Comparison of ENCODE assay signal across 22 mouse cellular contexts in the genomic region with DNA sequence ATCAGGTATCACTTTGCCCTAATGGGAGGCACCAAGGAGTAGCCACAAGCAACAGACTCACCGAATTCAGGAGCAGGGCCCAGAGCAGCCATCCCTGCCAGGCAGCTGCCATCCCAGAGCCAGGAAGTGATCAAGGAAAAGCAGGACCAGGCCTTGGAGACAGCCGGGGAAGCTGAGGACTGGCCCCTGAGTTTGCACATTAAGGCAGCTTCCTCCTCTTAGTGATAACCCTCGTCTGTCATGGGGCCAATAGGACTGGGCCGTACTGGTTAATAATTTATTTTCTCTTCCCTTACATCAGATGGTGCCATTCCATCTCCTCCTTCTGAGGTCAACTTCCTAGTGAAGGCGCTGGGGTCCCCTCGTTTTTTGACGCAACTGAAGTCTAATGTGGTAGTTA. TPM values are rescaled to one million over a fixed set of nuclear protein-coding genes. Genes with fewer than 3 reads are reported as not detected.
"Had no signal": no experiment of that assay in that cellular context is flagged by ENCODE, and none has a peak within 500 bp of the region (broad histone marks: within the 10 kb centered on the region; RNA-seq: fewer than 3 reads in every experiment).

TSS of gene Npc1l1 (minus strand) at position 132 of the 400 bp plus-strand sequence.

- H3K36me3 ChIP-seq: limb, embryonic 10.5 days; limb, embryonic 13.5 days; liver, embryonic 12.5 days; liver, embryonic 15.5 days; lung, embryonic 15.5 days; midbrain, embryonic 10.5 days; midbrain, embryonic 13.5 days had no signal

- H3K4me3 ChIP-seq: layer of hippocampus, adult 2 months; limb, embryonic 10.5 days; limb, embryonic 13.5 days; liver, embryonic 12.5 days; liver, embryonic 15.5 days; lung, embryonic 15.5 days; megakaryocyte, embryonic 14.5 days; midbrain, embryonic 10.5 days; midbrain, embryonic 13.5 days; myocyte had no signal

- ATAC-seq: liver, embryonic 12.5 days; midbrain, embryonic 13.5 days; midbrain, embryonic 16.5 days had no signal

- H3K9me3 ChIP-seq: limb, embryonic 10.5 days; liver, embryonic 15.5 days had no signal

- H3K4me1 ChIP-seq: limb, embryonic 10.5 days; limb, embryonic 13.5 days; liver, embryonic 12.5 days; liver, embryonic 15.5 days; lung, embryonic 15.5 days; midbrain, embryonic 10.5 days; midbrain, embryonic 13.5 days had no signal

- DNase-seq: kidney, adult 9 months; kidney, postnatal 14 days; kidney, postnatal 4 days; layer of hippocampus, adult 9-11 months; liver; lung, adult 18-20 months; lung, postnatal 10 days; lung, postnatal 36 days; thymus, adult 2 months; thymus, postnatal 14 days had no signal

- H3K27me3 ChIP-seq: limb, embryonic 13.5 days; liver, embryonic 15.5 days; lung, embryonic 15.5 days; midbrain, embryonic 13.5 days had no signal

- H3K4me2 ChIP-seq: limb, embryonic 13.5 days; liver, embryonic 12.5 days; liver, embryonic 15.5 days; lung, embryonic 15.5 days; midbrain, embryonic 13.5 days had no signal

- H3K27ac ChIP-seq: layer of hippocampus, adult 2 months; limb, embryonic 10.5 days; limb, embryonic 13.5 days; liver, embryonic 12.5 days; liver, embryonic 15.5 days; lung, embryonic 15.5 days; midbrain, embryonic 10.5 days; midbrain, embryonic 13.5 days had no signal

- H3K9ac ChIP-seq: limb, embryonic 13.5 days; liver, embryonic 12.5 days; liver, embryonic 15.5 days; lung, embryonic 15.5 days; midbrain, embryonic 13.5 days had no signal

RNA-seq across cellular contexts. Expression of gene Npc1l1, which starts in this region (rescaled TPM):
- polyA plus RNA-seq: midbrain, embryonic 10.5 days; neural tube, embryonic 11.5 days had no signal
